Mouse (Mus musculus): ENCODE measurements around the gene Bdkrb1.

- no peak for TF ChIP-seq POLR2A (IDR thresholded peaks at IDR 0.05; ENCODE audit: low read depth, low read length)
- no peak for TF ChIP-seq CTCF (IDR thresholded peaks at IDR 0.05; ENCODE audit: borderline replicate concordance, insufficient read depth, low read length)
Observed at GRCm38 (mm10) chr12:105572622-105573021, 30.3 kb upstream of the Bdkrb1 start.
